Mouse (Mus musculus) heart, adult 9 months (tissue): Measurements from ENCODE around the gene Cacna1a.
A peak's percentile ranks its signal among the peaks of the same experiment; 100 is the strongest.

Experiments
- DNase-seq, 2 experiments: peaks; one replicate each; pipeline ENCODE4 v3.0.0; 2022; ENCODE audit warnings: low spot score in 2 of 2

The Cacna1a gene

GRCm38 (mm10) chr8:84388275-84388674 lies at the start of gene Cacna1a:
Cacna1a (plus strand) TSS chr8:84388440.
- DNase-seq: no peak

GRCm38 (mm10) chr8:84338493-84338892 lies 49.7 kb upstream of the Cacna1a start:
- DNase-seq: no peak

DNA sequence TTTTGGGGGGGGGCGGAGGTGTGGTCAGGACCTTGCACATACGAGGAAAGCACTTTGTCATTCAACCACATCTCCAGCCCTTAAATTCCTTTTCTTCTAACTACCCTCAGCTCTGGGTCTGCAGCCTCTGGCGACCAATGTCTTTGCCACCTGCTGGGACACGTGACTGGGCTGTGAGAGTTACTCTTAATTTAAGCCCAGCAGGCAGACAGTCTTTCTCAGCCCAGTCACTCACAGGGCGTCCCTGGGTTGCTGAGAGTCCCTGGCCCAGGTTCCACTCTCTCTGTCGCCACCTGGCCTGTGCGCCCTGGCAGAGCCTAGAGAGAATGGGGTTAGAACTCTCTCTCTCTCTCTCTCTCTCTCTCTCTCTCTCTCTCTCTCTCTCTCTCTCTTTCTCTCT lies 48.9 kb upstream of the Cacna1a start:
- no peak for DNase-seq

- DNase-seq: no peak
Measured at GRCm38 (mm10) chr8:84339867-84340266, 48.4 kb upstream of the Cacna1a start.

GRCm38 (mm10) chr8:84340671-84341070 lies 47.6 kb upstream of the Cacna1a start:
- no peak for DNase-seq

- no peak for DNase-seq
Measured at GRCm38 (mm10) chr8:84345493-84345892, 42.7 kb upstream of the Cacna1a start.

GRCm38 (mm10) chr8:84346421-84346820 lies 41.8 kb upstream of the Cacna1a start:
- no peak for DNase-seq

DNA sequence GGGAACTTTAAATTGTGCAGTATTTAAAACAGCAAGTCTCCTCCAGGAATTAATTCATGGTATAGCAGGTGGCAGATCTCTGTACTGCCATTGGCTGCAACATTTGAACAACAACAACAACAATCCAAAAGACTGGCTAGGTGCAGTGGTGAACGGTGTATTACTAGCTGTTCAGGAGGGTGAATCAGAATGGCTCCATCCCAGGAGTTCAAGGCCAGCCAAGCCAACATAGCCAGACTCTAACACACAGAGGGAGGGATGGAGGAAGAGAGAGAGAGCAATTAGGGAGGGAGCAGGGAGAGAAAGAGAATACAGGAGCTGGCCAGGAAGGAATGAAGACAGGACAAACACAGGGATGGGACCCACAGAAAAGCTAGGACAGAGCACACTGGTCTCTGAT lies 38.7 kb upstream of the Cacna1a start:
- no peak for DNase-seq

GRCm38 (mm10) chr8:84350960-84351359 lies 37.3 kb upstream of the Cacna1a start:
- no peak for DNase-seq

DNA sequence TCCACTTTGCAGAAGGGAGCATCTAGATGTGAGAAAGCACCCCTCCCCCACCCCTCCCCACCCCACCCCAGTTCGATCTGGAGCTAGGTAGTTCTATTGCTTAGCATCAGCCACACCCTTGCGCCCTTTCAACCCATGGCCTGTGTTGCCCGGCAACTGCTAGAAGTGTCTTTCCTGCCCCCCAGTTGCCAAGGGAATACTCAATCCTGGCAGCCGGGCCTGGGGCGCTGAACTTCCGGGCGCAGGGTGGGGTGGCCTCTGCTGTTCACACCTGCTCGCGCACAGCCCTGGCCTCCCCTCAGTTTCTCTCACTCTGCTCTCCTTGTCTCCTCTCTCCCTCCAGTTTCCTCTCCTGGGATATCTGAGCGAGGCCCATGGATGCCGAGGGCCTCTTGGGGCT lies 31.8 kb upstream of the Cacna1a start:
- no peak for DNase-seq

DNA sequence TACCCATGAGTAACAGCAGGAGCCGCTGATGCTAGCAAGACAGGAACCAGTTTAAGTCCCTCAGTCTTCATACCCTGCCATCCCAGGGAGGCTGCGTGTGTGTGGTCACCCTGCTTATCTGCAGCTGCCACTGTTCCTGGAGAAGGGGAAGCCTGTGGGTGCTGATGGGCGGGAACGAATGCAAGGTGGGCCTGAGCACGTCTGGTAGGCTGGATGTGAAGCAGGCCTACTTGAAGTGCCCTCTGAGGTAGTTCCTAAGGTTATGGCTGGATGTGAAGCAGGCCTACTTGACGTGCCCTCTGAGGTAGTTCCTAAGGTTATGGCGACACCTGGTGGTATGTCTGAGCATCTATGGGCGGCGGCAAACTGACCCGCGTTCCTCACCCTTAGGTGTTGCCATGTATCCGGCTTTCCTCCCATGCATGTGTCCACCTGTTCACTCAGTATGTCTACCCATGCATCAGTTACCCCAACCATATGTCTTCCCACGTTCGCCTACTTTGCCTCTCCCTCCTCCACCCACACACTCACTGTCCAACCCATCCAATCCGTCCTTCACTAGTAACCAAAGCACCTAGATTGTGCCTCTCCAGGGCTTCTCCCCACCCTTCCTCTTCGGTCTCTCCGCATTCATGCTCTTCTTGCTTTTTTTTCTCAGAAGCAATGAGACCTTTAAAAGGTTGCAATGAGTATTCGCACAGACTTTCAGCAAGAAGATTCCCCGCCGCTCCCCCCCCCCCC lies 30.4 kb upstream of the Cacna1a start:
- DNase-seq: peak; percentile 37 to 74

GRCm38 (mm10) chr8:84363428-84364134 lies 24.7 kb upstream of the Cacna1a start:
- DNase-seq: peak; percentile 18 to 40

GRCm38 (mm10) chr8:84365197-84365596 lies 23.0 kb upstream of the Cacna1a start:
- no peak for DNase-seq

GRCm38 (mm10) chr8:84370972-84371371 lies 17.3 kb upstream of the Cacna1a start:
- DNase-seq: no peak

DNA sequence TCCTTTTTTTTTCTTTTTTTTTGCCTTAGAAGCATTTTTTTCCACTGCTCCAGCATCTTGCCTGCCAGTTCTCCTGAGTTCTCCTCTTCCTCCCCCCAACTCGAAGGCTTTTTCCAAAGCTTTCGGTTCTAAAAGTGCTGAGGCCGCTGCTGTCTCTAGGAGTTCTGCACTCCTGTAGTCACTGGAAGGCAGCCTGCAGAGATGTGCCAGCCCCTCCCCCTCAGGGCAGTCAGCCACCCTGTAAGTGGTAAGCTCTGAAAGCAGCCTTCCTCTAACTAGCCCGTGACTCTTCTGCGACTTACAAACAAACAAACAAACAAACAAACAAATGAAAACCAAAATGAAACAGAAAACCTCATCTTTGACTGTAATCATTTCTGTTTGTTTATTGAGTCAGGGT lies 13.2 kb upstream of the Cacna1a start:
- no peak for DNase-seq

GRCm38 (mm10) chr8:84375803-84376202 lies 12.4 kb upstream of the Cacna1a start:
- DNase-seq: no peak

GRCm38 (mm10) chr8:84376564-84376963 lies 11.7 kb upstream of the Cacna1a start:
- DNase-seq: no peak

DNA sequence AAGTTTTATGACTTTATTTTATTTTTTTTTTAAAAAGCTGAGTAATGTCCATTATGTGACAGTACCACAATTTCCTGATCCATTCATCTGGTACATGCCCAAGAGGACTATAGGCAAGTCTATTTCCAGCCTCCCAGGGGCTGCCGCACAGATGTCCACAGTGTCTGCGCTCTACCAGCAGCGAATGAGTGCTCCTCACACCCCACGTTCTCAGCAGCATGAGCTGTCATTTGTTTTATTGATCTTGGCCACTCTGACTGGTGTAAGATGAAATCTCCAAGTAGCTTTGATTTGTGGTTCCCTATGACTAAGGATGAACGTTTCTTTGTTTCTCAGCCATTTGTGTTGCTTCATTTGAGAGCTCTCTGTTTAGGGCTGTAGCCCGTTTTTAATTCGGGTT lies 6.6 kb upstream of the Cacna1a start:
- DNase-seq: no peak

DNA sequence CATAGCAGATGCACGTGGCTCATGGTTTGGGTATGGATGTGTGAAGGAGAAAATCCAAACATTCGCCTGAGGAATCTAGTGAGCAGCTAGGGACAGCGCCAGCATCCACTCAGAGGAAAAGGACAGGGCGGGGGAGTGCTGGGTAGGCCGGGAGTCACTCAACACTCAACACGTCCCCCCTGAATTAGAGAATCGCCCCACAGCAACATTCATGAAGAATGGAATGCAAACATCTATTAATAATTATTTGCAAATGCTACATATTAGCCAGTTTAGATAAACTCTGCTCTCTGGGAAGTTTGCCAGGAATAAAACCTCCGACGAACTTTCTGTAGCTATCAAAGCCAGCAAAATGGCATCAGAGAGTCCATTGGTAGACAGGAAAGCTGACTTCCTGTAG lies 533 bp downstream of the Cacna1a start:
- peak; percentile 1 to 4 for DNase-seq

GRCm38 (mm10) chr8:84389173-84389572 lies 933 bp downstream of the Cacna1a start:
- no peak for DNase-seq

GRCm38 (mm10) chr8:84391611-84392010 lies 3.4 kb downstream of the Cacna1a start:
- no peak for DNase-seq

GRCm38 (mm10) chr8:84395751-84396457 lies 7.7 kb downstream of the Cacna1a start:
- DNase-seq: no peak
